Mouse (Mus musculus) embryonic stem cell, embryonic (primary cell): Measurements from ENCODE around the gene Ublcp1.

Experiments
- CTCF ChIA-PET, 4 experiments: fragments of 300-600 bp in 2 of 4; fragments of 350-600 bp in 2 of 4; sonication (Branson Sonifier 250); formaldehyde crosslinking; loops; one replicate each; lab custom pipeline; 2022; ENCODE audit warnings: inconsistent platforms in 2 of 4; lab: Charles Lee
- POLR2A ChIA-PET, 4 experiments: fragments of 300-600 bp in 2 of 4; fragments of 350-600 bp in 2 of 4; sonication (Branson Sonifier 250); formaldehyde crosslinking; loops; one replicate each; lab custom pipeline; 2022; ENCODE audit warnings: antibody characterized with exemption in 4 of 4, inconsistent platforms in 1 of 4; lab: Charles Lee

Ublcp1 gene

GRCm38 (mm10) chr11:44405113-44405512 lies 65.2 kb downstream of the Ublcp1 start:
- POLR2A ChIA-PET, result interaction anchor here in 1 of 4 experiments (0.6 kb wide), 1 partner anchor 14 kb away, joined by 3 read pairs; no protein-coding TSS in a partner anchor

More at GRCm38 (mm10) chr11:44405113-44405512, 65.2 kb downstream of the Ublcp1 start:
- CTCF ChIA-PET, result interaction anchor here in 1 of 4 experiments (0.5 kb wide), 1 partner anchor 193 kb away, joined by 6 read pairs; no protein-coding TSS in a partner anchor
